Mouse (Mus musculus) midbrain, postnatal 0 days (tissue): ENCODE results near the gene Epop. TPM values are rescaled to one million over a fixed set of nuclear protein-coding genes. Genes with fewer than 3 reads are reported as not detected.

Experiments used
- ATAC-seq: fragments of 200-750 bp; cut with Nextera tagmentation; 2 replicates; pipeline ENCODE4 v1.8.0; 2017; ENCODE audit warnings: moderate number of reproducible peaks, mild to moderate bottlenecking, moderate TSS enrichment, moderate library complexity; ENCODE audit not compliant: low FRiP score
- DNase-seq: peaks from one replicate; pipeline ENCODE4 v3.0.0-alpha.2; 2015; ENCODE audit warnings: low spot score
- H3K27ac ChIP-seq: fragments of 300-500 bp; sonication (generic); 2 replicates; pipeline ENCODE4 v1.5.1; 2014; ENCODE audit warnings: low read depth, mild to moderate bottlenecking, low read length, mixed read lengths
- H3K27me3 ChIP-seq: fragments of 300-500 bp; sonication (generic); 2 replicates; pipeline ENCODE4 v1.6.1; 2014; ENCODE audit warnings: low read length, control low read depth, mixed read lengths; ENCODE audit not compliant: insufficient read depth
- H3K36me3 ChIP-seq: fragments of 300-500 bp; sonication (generic); 2 replicates; pipeline ENCODE4 v1.6.1; 2014; ENCODE audit warnings: low read length, control low read depth, mixed read lengths; ENCODE audit not compliant: insufficient read depth
- H3K4me1 ChIP-seq: fragments of 300-500 bp; sonication (generic); 2 replicates; pipeline ENCODE4 v1.6.1; 2014; ENCODE audit warnings: mild to moderate bottlenecking, control low read depth, antibody characterized with exemption, low read length, mixed read lengths; ENCODE audit not compliant: insufficient read depth
- H3K4me2 ChIP-seq: fragments of 300-500 bp; sonication (generic); 2 replicates; pipeline ENCODE4 v1.6.1; 2014; ENCODE audit warnings: low read depth, mild to moderate bottlenecking, low read length, mixed read lengths; ENCODE audit not compliant: poor library complexity, severe bottlenecking
- H3K4me3 ChIP-seq: fragments of 300-500 bp; sonication (generic); 2 replicates; pipeline ENCODE4 v1.5.1; 2014; ENCODE audit warnings: low read depth, mild to moderate bottlenecking, low read length, moderate library complexity
- H3K9ac ChIP-seq: fragments of 300-500 bp; sonication (generic); replicated peaks from 2 replicates; pipeline ENCODE4 v1.6.1; 2014; ENCODE audit warnings: mild to moderate bottlenecking, low read length, moderate library complexity, mixed read lengths; ENCODE audit not compliant: poor library complexity, severe bottlenecking
- H3K9me3 ChIP-seq: fragments of 300-500 bp; sonication (generic); 2 replicates; pipeline ENCODE4 v1.6.1; 2016; ENCODE audit warnings: low read length, control low read depth
- CTCF ChIP-seq: IDR thresholded peaks from 2 replicates; pipeline ENCODE4 v1.5.1; 2016; ENCODE audit warnings: antibody characterized with exemption, mild to moderate bottlenecking
- WGBS: fragments of 180-500 bp; shearing (Covaris S2); extraction: QIAGEN DNeasy Blood & Tissue Kit; methylation state at CpG from one replicate; pipeline ENCODE4 v1.1.7; 2014; 5-methylcytosine and 5-hydroxymethylcytosine counted together
- polyA plus RNA-seq: library from polyadenylated mRNA; unstranded; fragments of >200 nt; fragmentation: Nextera tagmentation; extraction: Ambion mirVana; gene quantifications from 2 replicates; pipeline ENCODE4 v1.2.1, GENCODE M21; 2015
- total RNA-seq: library from RNA; depleted of rRNA; stranded (reverse); fragments of >200 nt; gene quantifications from 2 replicates; pipeline ENCODE4 v1.2.3, GENCODE M21; 2014

Epop gene
- total and polyA plus RNA-seq, 2 experiments from 2014 or later: 1.5 to 8.4 TPM

DNA sequence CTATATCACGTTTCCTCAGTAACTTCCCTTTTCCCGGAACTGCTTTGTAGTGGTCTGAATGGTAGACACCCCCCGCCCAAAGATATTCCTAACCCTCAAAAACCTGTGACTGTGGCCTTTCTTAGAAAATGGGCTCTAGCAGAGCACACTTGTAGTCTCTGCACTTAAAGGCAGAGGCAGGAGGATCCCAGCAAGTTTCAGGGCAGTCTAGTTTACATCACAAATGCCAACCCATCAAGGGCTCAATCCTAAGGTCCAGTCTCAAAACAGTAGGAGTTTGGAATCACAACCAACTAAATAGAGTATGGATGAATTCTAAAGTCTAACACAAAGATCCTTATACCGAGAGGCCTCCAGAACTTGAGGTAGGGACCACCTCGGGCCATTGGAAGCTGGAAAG, 4.0 kb downstream of the Epop start:
- WGBS: 71% methylated on average over 5 of the region's 5 CpGs
- Histone ChIP-seq H3K27me3 (peaks cover 34% of the 10 kb centered on the region), H3K27ac (no peak overlapping the region), H3K9ac (no peak overlapping the region), H3K4me2 (no peak overlapping the region), H3K9me3 (no peaks in the 10 kb centered on the region), H3K36me3 (no peaks in the 10 kb centered on the region), H3K4me1 (no peaks in the 10 kb centered on the region), H3K4me3 (no peak overlapping the region)
- no peak for TF ChIP-seq CTCF
- ATAC-seq (no peak), DNase-seq (no peak)

DNA sequence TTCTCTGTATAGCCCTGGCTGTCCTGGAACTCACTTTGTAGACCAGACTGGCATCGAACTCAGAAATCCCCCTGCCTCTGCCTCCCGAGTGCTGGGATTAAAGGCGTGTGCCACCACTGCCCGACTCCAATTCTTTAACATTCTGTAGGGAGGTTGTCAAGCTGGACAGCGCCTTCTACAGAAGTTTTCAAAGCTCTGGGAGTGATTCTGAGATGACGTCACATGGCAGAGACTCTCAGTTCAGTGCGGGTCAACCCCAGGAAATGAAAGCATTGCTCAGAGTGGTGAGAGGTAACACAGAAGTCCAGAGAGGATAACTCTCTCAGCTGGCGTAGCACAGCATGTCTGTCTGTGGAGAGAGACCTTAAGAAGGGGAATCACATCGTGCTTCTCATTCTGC, 6.3 kb downstream of the Epop start:
- no peaks in the 10 kb centered on the region for H3K9me3 ChIP-seq
- no peaks in the 10 kb centered on the region for H3K4me1 ChIP-seq
- peaks cover 19% of the 10 kb centered on the region for H3K27me3 ChIP-seq
- no peak for TF ChIP-seq CTCF
- no peaks in the 10 kb centered on the region for H3K36me3 ChIP-seq
- no peak for ATAC-seq
- 63% methylated on average over 9 of the region's 9 CpGs for WGBS
- no peak overlapping the region for H3K27ac ChIP-seq
- DNase-seq: no peak
- no peak overlapping the region for H3K9ac ChIP-seq
- H3K4me3 ChIP-seq: no peak overlapping the region
- H3K4me2 ChIP-seq: no peak overlapping the region

DNA sequence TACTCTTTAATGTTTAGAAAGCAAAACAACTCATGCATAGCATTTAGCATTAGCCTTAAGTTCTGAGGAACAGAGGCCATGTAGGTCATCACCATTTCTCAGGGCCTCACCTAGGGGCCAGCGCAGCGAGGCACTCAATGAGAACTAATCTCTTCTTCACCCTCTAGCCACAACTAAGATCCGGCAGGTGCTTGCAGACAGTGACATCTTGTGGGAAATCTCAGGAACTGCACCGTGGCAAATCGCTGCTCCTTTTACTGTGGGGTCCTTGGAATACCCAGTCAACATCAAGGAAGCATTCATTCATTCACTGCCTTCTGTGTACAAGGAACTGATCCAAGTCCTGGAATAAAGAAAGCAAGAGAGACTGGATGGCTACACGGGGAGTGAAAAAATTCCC, 7.1 kb downstream of the Epop start:
- TF ChIP-seq CTCF: peak; percentile 100
- no peaks in the 10 kb centered on the region for H3K4me1 ChIP-seq
- no peak overlapping the region for H3K27ac ChIP-seq
- no peak overlapping the region for H3K4me3 ChIP-seq
- no peak; the same call in 1 of the 2 replicates for ATAC-seq
- H3K9ac ChIP-seq: no peak overlapping the region
- peaks cover 15% of the 10 kb centered on the region for H3K27me3 ChIP-seq
- H3K4me2 ChIP-seq: no peak overlapping the region
- H3K9me3 ChIP-seq: no peaks in the 10 kb centered on the region
- 3% methylated on average over 6 of the region's 6 CpGs for WGBS
- DNase-seq: peak; percentile 79
- H3K36me3 ChIP-seq: no peaks in the 10 kb centered on the region

DNA sequence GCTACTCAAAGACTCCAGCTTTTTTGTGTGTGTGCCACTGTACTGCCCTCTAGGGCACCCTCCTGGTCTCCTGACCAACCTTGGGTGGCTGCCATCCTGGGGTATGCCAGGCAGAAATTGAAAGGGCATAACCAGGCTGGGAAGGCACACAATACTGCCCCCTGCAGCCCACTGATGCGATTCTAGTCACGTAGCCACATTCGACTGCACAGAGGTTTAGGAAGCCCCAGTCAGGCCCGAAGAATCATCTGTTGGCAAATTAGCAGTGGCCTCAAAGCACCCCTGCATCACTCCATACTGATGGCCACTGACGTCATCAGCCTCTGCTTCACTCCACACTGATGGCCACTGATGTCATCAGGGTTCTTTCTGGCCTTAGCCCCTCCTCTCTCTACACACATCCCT, 10.1 kb downstream of the Epop start:
- no peaks in the 10 kb centered on the region for H3K9me3 ChIP-seq
- DNase-seq (peak; percentile 91), ATAC-seq (peak; percentile 47; the same call in 1 of the 2 replicates)
- no peaks in the 10 kb centered on the region for H3K4me1 ChIP-seq
- no peak overlapping the region for H3K4me3 ChIP-seq
- no peak overlapping the region for H3K27ac ChIP-seq
- no peaks in the 10 kb centered on the region for H3K27me3 ChIP-seq
- H3K9ac ChIP-seq: no peak overlapping the region
- H3K36me3 ChIP-seq: no peaks in the 10 kb centered on the region
- no peak overlapping the region for H3K4me2 ChIP-seq
- TF ChIP-seq CTCF: peak; percentile 75
- 37% methylated on average over 5 of the region's 5 CpGs for WGBS

DNA sequence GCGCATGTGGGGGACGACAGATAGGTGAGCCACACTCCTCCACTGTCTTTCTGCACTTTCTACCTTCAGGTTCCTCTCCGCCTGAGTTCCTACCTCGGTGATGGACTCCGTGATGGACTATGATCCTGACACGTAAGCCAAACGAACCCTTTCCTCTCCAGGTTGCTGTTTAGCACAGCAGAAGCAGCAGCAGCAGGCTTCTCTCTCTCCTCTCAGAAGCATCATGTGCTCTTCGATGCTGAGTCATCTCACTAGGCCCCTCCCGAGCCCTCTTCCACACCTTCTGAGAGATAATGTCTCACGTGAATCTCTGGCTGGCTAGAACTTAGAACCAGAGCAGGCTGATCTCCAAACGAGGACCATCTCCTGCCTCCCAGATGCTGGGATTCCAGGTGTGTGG, 11.1 kb downstream of the Epop start:
- 83% methylated on average over 11 of the region's 11 CpGs for WGBS
- no peak overlapping the region for H3K4me3 ChIP-seq
- H3K9me3 ChIP-seq: no peaks in the 10 kb centered on the region
- H3K4me2 ChIP-seq: no peak overlapping the region
- ATAC-seq (no peak), DNase-seq (no peak)
- H3K27me3 ChIP-seq: no peaks in the 10 kb centered on the region
- no peak overlapping the region for H3K27ac ChIP-seq
- no peak overlapping the region for H3K9ac ChIP-seq
- no peaks in the 10 kb centered on the region for H3K4me1 ChIP-seq
- TF ChIP-seq CTCF: no peak
- no peaks in the 10 kb centered on the region for H3K36me3 ChIP-seq

DNA sequence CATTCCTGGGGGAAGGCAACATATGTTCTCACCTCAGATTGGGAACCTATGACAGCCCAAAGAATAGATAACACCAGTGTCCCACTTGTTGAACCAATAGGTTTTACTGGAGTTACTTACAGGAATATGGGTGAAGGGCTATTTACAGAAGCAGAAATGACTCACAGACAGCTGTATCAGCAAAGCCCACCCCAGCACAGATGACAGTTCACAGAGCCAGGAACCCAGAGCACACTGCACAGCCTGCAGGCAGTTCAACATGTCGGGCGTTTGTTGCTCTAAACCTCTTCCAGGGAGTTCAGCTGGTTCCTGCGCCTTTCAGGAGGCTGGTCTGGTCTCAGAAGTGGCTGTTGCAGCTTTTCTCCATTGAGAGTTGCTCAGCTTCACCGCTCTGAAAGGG, 14.2 kb downstream of the Epop start:
- DNase-seq (no peak), ATAC-seq (no peak)
- no peak for TF ChIP-seq CTCF
- no peaks in the 10 kb centered on the region for H3K9me3 ChIP-seq
- H3K4me3 ChIP-seq: no peak overlapping the region
- H3K27me3 ChIP-seq: no peaks in the 10 kb centered on the region
- no peak overlapping the region for H3K27ac ChIP-seq
- H3K9ac ChIP-seq: no peak overlapping the region
- H3K36me3 ChIP-seq: no peaks in the 10 kb centered on the region
- H3K4me1 ChIP-seq: no peaks in the 10 kb centered on the region
- no peak overlapping the region for H3K4me2 ChIP-seq
- WGBS: 73% methylated on average over 4 of the region's 4 CpGs

DNA sequence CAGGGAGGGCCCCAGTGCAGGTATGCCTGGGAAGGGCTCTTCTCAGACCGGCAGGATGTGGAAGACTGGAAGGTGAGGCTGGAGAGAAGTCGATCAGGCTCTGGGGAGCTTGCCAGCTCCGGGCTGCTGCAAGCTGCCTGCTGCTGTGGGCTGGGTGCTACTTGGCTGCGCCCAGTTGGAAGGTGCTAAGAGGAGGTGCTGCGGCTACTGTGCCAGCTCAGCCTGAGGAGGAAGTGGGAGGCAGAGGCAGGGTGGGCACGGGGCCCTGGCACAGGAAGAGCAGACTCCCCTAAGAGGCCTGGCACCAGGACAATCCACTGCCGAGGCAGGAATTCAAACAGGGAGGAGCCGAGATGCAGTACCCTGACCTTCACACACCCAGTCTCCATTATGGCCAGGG, 18.4 kb downstream of the Epop start:
- Histone ChIP-seq H3K27me3 (no peaks in the 10 kb centered on the region), H3K4me1 (no peaks in the 10 kb centered on the region), H3K4me2 (no peak overlapping the region), H3K9ac (no peak overlapping the region), H3K36me3 (no peaks in the 10 kb centered on the region), H3K9me3 (no peaks in the 10 kb centered on the region), H3K27ac (no peak overlapping the region), H3K4me3 (no peak overlapping the region)
- 66% methylated on average over 8 of the region's 8 CpGs for WGBS
- no peak for ATAC-seq
- no peak for DNase-seq
- TF ChIP-seq CTCF: no peak
